Mouse (Mus musculus): ENCODE data around the gene Pepd. TPM values are rescaled to one million over a fixed set of nuclear protein-coding genes. Genes with fewer than 3 reads are reported as not detected.

The Pepd gene
- total RNA-seq, 2 experiments from 2014 or later = 28.9 to 30.1 TPM

- Histone ChIP-seq H3K4me3 (no peak overlapping the region), H3K27ac (no peak overlapping the region)
- no peak for DNase-seq (ENCODE audit: extremely low spot score in 1 of 2, low spot score in 2 of 2)
- no peak for TF ChIP-seq CTCF (IDR thresholded peaks at IDR 0.05)
- intact Hi-C loops (cut with DNase I) = no loop called here
Measured at GRCm38 (mm10) chr7:34933142-34933541, 21.0 kb downstream of the Pepd start.

- peak; percentile 34 for TF ChIP-seq CTCF (IDR thresholded peaks at IDR 0.05)
- no peak overlapping the region for H3K27ac ChIP-seq
- no peak overlapping the region for H3K4me3 ChIP-seq
- intact Hi-C loops (cut with DNase I) = no loop called here
- DNase-seq (ENCODE audit: extremely low spot score in 1 of 2, low spot score in 2 of 2) = no peak
Measured at GRCm38 (mm10) chr7:34936347-34936746, 24.2 kb downstream of the Pepd start.

DNA sequence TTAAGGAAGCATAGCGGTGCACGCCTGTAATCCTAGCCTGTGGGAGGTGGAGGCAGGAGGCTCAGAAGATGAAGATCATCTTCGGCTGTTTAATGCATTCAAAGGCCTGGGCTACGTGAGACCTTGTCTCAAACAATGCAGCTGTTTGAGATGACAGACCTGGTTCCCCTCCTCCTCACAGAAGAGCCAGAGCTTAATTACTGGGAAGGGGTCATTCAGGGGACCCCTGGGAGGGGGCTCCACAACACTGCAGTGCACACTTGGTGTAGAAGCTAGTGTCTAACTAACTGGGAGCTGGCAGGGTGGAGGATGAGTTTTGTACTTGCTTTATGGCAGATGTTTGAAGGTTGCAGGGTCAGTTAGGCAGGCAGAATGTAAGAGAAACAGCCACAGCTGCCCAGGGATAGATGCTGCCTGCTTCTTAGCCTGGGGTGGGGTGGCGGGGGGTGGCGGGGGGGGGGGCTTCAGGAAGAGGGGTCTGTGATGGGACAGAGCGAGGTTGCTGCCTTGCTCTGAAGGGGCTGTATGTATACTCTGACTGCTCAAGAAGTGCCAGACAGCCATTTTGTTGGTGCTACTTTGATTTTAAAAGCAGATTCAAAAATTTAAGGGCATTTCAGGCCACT, 26.6 kb downstream of the Pepd start:
- Histone ChIP-seq H3K4me3 (no peak overlapping the region), H3K27ac (no peak overlapping the region)
- intact Hi-C loops (cut with DNase I) = no loop called here
- no peak for TF ChIP-seq CTCF (IDR thresholded peaks at IDR 0.05)
- no peak for DNase-seq (ENCODE audit: extremely low spot score in 1 of 2, low spot score in 2 of 2)

DNA sequence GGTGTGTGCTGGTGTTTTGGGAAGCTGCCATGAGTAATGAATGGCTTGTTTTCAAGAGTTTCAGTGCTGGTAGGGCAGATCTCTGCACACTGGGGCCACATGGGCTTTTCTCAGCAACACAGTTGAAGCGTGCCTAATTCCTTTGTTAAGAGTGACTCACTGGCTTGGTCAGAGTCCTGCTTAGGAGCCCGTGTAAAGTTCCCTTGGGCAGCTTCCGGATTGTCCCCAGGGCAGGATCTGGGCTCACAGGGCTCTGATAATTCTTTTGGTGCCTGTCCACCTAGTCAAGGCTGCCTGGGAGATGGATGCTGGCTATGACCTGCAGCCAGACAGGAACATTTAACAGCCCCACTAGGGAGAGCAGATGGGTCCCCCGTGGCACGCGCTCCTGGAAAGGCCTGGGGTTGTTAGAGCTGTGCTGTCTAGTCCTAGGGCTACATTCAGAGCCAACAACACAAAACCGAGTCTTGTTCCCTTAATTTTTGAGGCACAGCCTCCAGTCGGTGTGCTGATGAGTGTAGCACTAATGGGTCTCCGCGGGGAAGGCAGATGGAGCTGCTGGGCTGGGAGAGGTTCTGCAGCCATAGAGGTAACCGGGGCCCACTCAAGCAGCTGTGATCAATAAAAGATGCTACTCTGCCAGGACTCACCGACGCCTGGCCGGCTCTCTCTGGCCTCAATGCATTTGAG, 27.2 kb downstream of the Pepd start:
- intact Hi-C loops (cut with DNase I) = no loop called here
- TF ChIP-seq CTCF (IDR thresholded peaks at IDR 0.05) = no peak
- peak in 1 of 2 experiments; percentile 33 for DNase-seq (ENCODE audit: extremely low spot score in 1 of 2, low spot score in 2 of 2)
- H3K27ac ChIP-seq = peak overlapping the region; percentile 50
- no peak overlapping the region for H3K4me3 ChIP-seq

DNA sequence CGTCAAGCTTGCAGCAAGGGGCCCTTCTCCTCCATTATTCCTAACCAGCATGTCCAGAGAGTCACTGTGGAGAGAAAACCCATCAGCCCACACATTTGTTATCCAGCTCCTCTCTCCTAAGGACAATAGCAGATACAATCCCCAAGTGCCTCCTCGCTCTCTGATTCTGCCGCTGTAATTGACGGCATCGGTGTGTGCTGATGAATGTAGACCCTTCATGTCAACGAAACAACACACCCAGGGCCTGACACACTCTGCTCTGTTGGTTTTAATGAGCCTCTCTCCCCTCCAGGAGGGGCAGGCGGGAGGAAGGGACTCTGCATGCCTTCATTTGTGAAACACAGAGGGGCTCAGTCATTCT, 27.8 kb downstream of the Pepd start:
- Histone ChIP-seq H3K27ac (peak overlapping the region; percentile 50), H3K4me3 (no peak overlapping the region)
- no peak for TF ChIP-seq CTCF (IDR thresholded peaks at IDR 0.05)
- no peak for DNase-seq (ENCODE audit: extremely low spot score in 1 of 2, low spot score in 2 of 2)
- intact Hi-C loops (cut with DNase I) = no loop called here

DNA sequence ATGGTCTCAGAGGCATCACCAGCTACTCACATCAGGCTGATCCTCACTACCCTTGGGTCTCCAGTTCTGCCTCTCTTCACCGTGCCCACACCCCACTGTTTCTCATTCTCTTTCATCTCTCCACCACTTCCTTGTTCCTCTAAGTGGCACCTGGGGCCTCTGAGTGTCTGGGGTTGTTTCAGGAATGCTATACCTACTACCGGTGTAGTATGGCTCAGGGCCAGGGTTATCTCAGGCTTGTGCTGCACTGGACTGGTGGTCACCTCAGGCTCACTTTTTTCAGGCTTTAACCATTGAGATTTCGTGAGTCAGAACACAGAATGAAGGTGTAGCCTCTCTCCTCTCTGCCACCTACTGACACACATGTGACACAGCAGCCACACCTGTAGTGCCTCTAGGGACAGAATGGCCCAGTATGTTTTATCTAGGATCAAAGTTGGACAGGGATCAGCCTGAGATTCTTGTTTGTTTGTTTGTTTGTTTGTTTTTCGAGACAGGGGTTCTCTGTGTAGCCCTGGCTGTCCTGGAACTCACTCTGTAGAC, 31.5 kb downstream of the Pepd start:
- Histone ChIP-seq H3K27ac (no peak overlapping the region), H3K4me3 (no peak overlapping the region)
- TF ChIP-seq CTCF (IDR thresholded peaks at IDR 0.05) = peak; percentile 27
- intact Hi-C loops (cut with DNase I) = no loop called here
- DNase-seq (ENCODE audit: extremely low spot score in 1 of 2, low spot score in 2 of 2) = no peak

GRCm38 (mm10) chr7:34946269-34946925, 34.2 kb downstream of the Pepd start:
- Histone ChIP-seq H3K4me3 (no peak overlapping the region), H3K27ac (no peak overlapping the region)
- DNase-seq (ENCODE audit: extremely low spot score in 1 of 2, low spot score in 2 of 2) = no peak
- intact Hi-C loops (cut with DNase I) = no loop called here
- TF ChIP-seq CTCF (IDR thresholded peaks at IDR 0.05) = no peak

DNA sequence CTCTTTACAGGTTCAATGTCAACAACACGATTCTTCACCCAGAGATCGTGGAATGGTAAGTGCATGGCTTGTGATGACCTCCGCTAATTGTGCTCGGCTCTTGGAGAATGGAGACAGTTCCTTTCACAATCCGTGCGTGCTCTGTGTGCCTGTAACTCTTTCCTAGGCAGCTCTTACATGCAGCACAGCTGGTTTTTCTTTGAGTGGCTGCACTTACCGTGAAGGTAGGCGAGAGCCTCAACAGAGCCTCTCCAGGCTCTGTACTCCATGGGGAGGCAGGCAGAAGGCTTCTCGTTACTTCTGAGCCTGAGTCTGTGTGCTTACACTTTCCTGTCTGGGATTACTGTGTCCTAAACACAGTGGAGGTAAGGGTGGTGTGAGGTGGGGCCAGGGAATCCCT, 42.4 kb downstream of the Pepd start:
- intact Hi-C loops (cut with DNase I) = no loop called here
- no peak for DNase-seq (ENCODE audit: extremely low spot score in 1 of 2, low spot score in 2 of 2)
- H3K4me3 ChIP-seq = no peak overlapping the region
- no peak overlapping the region for H3K27ac ChIP-seq
- no peak for TF ChIP-seq CTCF (IDR thresholded peaks at IDR 0.05)

DNA sequence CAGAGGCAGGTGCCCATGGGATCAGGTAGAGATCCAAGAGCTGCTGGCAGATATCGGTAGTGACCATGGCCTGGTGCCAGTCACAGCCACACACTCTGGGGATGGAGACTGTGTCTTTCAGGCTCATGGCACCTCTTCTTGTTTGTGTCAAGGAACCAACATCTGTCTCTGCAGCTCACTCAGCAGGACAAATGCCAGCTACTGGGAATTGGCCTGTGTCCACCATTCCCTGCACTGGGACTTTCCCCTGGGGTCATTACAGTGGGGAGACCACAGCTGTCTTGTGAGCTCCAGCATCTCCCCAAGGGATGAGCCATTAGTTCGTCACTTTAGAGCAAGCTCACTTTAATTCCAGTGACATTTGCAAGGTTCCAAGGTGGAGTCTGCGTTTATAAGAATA, 43.1 kb downstream of the Pepd start:
- intact Hi-C loops (cut with DNase I) = no loop called here
- Histone ChIP-seq H3K4me3 (no peak overlapping the region), H3K27ac (no peak overlapping the region)
- DNase-seq (ENCODE audit: extremely low spot score in 1 of 2, low spot score in 2 of 2) = no peak
- TF ChIP-seq CTCF (IDR thresholded peaks at IDR 0.05) = no peak

DNA sequence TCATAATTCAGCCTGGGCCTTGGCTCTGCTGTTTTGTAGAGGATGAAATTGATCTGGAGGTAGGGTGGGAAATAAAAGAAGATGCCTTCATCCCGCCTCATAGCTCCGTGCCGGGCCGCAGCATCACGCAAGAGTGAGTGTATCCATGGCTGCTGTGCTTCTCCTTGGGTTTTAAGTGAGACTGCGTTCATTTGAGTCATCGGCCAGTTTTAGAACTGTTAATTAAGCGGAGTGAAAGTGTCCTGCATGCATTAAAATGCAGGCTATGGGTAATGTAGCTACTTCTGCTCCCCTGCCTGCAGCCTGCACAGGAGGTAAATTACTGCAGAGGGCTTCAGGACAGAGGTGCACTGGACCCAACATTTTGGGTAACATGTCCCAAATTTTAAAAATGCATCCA, 45.0 kb downstream of the Pepd start:
- no peak overlapping the region for H3K4me3 ChIP-seq
- intact Hi-C loops (cut with DNase I) = no loop called here
- TF ChIP-seq CTCF (IDR thresholded peaks at IDR 0.05) = no peak
- peak overlapping the region; percentile 59 for H3K27ac ChIP-seq
- no peak for DNase-seq (ENCODE audit: extremely low spot score in 1 of 2, low spot score in 2 of 2)

GRCm38 (mm10) chr7:34963889-34964645, 51.9 kb downstream of the Pepd start:
- intact Hi-C loops (cut with DNase I) = no loop called here
- Histone ChIP-seq H3K4me3 (no peak overlapping the region), H3K27ac (peak overlapping the region; percentile 75)
- no peak for DNase-seq (ENCODE audit: extremely low spot score in 1 of 2, low spot score in 2 of 2)
- no peak for TF ChIP-seq CTCF (IDR thresholded peaks at IDR 0.05)

- Histone ChIP-seq H3K4me3 (no peak overlapping the region), H3K27ac (no peak overlapping the region)
- no peak for DNase-seq (ENCODE audit: extremely low spot score in 1 of 2, low spot score in 2 of 2)
- no peak for TF ChIP-seq CTCF (IDR thresholded peaks at IDR 0.05)
- intact Hi-C loops (cut with DNase I) = no loop called here
Measured at GRCm38 (mm10) chr7:34967362-34967761, 55.2 kb downstream of the Pepd start.
